Mouse (Mus musculus): Measurements from ENCODE around the gene Ift22. TPM values are rescaled to one million over a fixed set of nuclear protein-coding genes. Genes with fewer than 3 reads are reported as not detected.
"Not testable (repeated sequence)": the region's sequence is repeated elsewhere in the genome, so short reads cannot be mapped to it uniquely, and the experiment has no call there.

Gene Ift22
- polyA plus RNA-seq, 1 experiment from 2014 or later: 73.2 TPM

- in situ Hi-C loops (cut with MboI; ENCODE audit: low pct_unique_long_range_greater_than_20kb): no loop called here
- POLR2A ChIA-PET: no interaction called here
- CTCF ChIA-PET: interaction anchor here (1.6 kb wide), 1 partner anchor 9 kb away, joined by 4 read pairs; no protein-coding TSS in a partner anchor
- no peak for TF ChIP-seq CTCF (IDR thresholded peaks at IDR 0.05)
- no peak for ATAC-seq
- no peaks in the 10 kb centered on the region for H3K27me3 ChIP-seq
- no peak for DNase-seq (ENCODE audit: low read depth, low spot score)
Observed at GRCm38 (mm10) chr5:136932956-136933355, 25.0 kb downstream of the Ift22 start.

GRCm38 (mm10) chr5:136933930-136934329 lies 26.0 kb downstream of the Ift22 start:
- no peaks in the 10 kb centered on the region for H3K27me3 ChIP-seq
- ATAC-seq (no peak), DNase-seq (ENCODE audit: low read depth, low spot score) (no peak)
- in situ Hi-C loops (cut with MboI; ENCODE audit: low pct_unique_long_range_greater_than_20kb): no loop called here
- no peak for TF ChIP-seq CTCF (IDR thresholded peaks at IDR 0.05)
- CTCF ChIA-PET: interaction anchor here (1.6 kb wide), 1 partner anchor 8 kb away, joined by 4 read pairs; no protein-coding TSS in a partner anchor
- POLR2A ChIA-PET: interaction anchor here (1.1 kb wide), 1 partner anchor 14 kb away, joined by 4 read pairs; no protein-coding TSS in a partner anchor

- TF ChIP-seq CTCF (IDR thresholded peaks at IDR 0.05): peak; percentile 77
- CTCF ChIA-PET: interaction anchor here (0.6 to 2.4 kb wide), 5 partner anchors 14 to 42 kb away, joined by 4 to 13 read pairs (median 6); partner anchors contain the start of gene Fis1
- DNase-seq (ENCODE audit: low read depth, low spot score) (no peak), ATAC-seq (no peak)
- no peaks in the 10 kb centered on the region for H3K27me3 ChIP-seq
- POLR2A ChIA-PET: no interaction called here
- in situ Hi-C loops (cut with MboI; ENCODE audit: low pct_unique_long_range_greater_than_20kb): no loop called here
Observed at GRCm38 (mm10) chr5:136935905-136936695, 28.1 kb downstream of the Ift22 start.

- ChIA-PET CTCF (interaction anchor here (1.3 to 2.4 kb wide), 3 partner anchors 14 to 26 kb away, joined by 4 to 13 read pairs (median 6); partner anchors contain the start of gene Fis1), POLR2A (no interaction called here)
- ATAC-seq: no peak
- TF ChIP-seq CTCF (IDR thresholded peaks at IDR 0.05): no peak
- no peak for DNase-seq (ENCODE audit: low read depth, low spot score)
- H3K27me3 ChIP-seq: no peaks in the 10 kb centered on the region
- in situ Hi-C loops (cut with MboI; ENCODE audit: low pct_unique_long_range_greater_than_20kb): no loop called here
Observed at GRCm38 (mm10) chr5:136936750-136937149, 28.8 kb downstream of the Ift22 start.

- ChIA-PET POLR2A (no interaction called here), CTCF (interaction anchor here (2.4 kb wide), 1 partner anchor 15 kb away, joined by 13 read pairs; the partner anchor contains the start of gene Fis1)
- in situ Hi-C loops (cut with MboI; ENCODE audit: low pct_unique_long_range_greater_than_20kb): no loop called here
- ATAC-seq (no peak), DNase-seq (ENCODE audit: low read depth, low spot score) (no peak)
- no peak for TF ChIP-seq CTCF (IDR thresholded peaks at IDR 0.05)
- H3K27me3 ChIP-seq: no peaks in the 10 kb centered on the region
Observed at GRCm38 (mm10) chr5:136937621-136938020, 29.7 kb downstream of the Ift22 start.

GRCm38 (mm10) chr5:136939284-136939683 lies 31.3 kb downstream of the Ift22 start:
- no peak for ATAC-seq
- in situ Hi-C loops (cut with MboI; ENCODE audit: low pct_unique_long_range_greater_than_20kb): no loop called here
- no peaks in the 10 kb centered on the region for H3K27me3 ChIP-seq
- ChIA-PET POLR2A (no interaction called here), CTCF (no interaction called here)
- TF ChIP-seq CTCF (IDR thresholded peaks at IDR 0.05): peak; percentile 60
- no peak for DNase-seq (ENCODE audit: low read depth, low spot score)

GRCm38 (mm10) chr5:136940029-136940428 lies 32.1 kb downstream of the Ift22 start:
- POLR2A ChIA-PET; CTCF ChIA-PET; in situ Hi-C loops (cut with MboI; ENCODE audit: low pct_unique_long_range_greater_than_20kb); H3K27me3 ChIP-seq; DNase-seq (ENCODE audit: low read depth, low spot score); ATAC-seq: not testable (repeated sequence)

- CTCF ChIA-PET: no interaction called here
- H3K27me3 ChIP-seq: no peaks in the 10 kb centered on the region
- DNase-seq (ENCODE audit: low read depth, low spot score) (no peak), ATAC-seq (no peak)
- POLR2A ChIA-PET: no interaction called here
- in situ Hi-C loops (cut with MboI; ENCODE audit: low pct_unique_long_range_greater_than_20kb): no loop called here
- no peak for TF ChIP-seq CTCF (IDR thresholded peaks at IDR 0.05)
Observed at GRCm38 (mm10) chr5:136940845-136941560, 33.1 kb downstream of the Ift22 start.

GRCm38 (mm10) chr5:136942781-136943180 lies 34.8 kb downstream of the Ift22 start:
- DNase-seq (ENCODE audit: low read depth, low spot score) (no peak), ATAC-seq (no peak)
- POLR2A ChIA-PET: interaction anchor here (0.7 to 1.0 kb wide), 2 partner anchors 11 to 63 kb away, joined by 3 to 5 read pairs; no protein-coding TSS in a partner anchor
- CTCF ChIA-PET: interaction anchor here (1.0 to 1.1 kb wide), 2 partner anchors 8 to 10 kb away, joined by 4 to 5 read pairs; no protein-coding TSS in a partner anchor
- no peaks in the 10 kb centered on the region for H3K27me3 ChIP-seq
- in situ Hi-C loops (cut with MboI; ENCODE audit: low pct_unique_long_range_greater_than_20kb): no loop called here
- TF ChIP-seq CTCF (IDR thresholded peaks at IDR 0.05): no peak

- no peak for TF ChIP-seq CTCF (IDR thresholded peaks at IDR 0.05)
- no peak for DNase-seq (ENCODE audit: low read depth, low spot score)
- ChIA-PET POLR2A (no interaction called here), CTCF (no interaction called here)
- in situ Hi-C loops (cut with MboI; ENCODE audit: low pct_unique_long_range_greater_than_20kb): no loop called here
- no peak for ATAC-seq
- no peaks in the 10 kb centered on the region for H3K27me3 ChIP-seq
Observed at GRCm38 (mm10) chr5:136943382-136943781, 35.4 kb downstream of the Ift22 start.

- CTCF ChIA-PET: no interaction called here
- DNase-seq (ENCODE audit: low read depth, low spot score) (no peak), ATAC-seq (no peak)
- in situ Hi-C loops (cut with MboI; ENCODE audit: low pct_unique_long_range_greater_than_20kb): no loop called here
- no peaks in the 10 kb centered on the region for H3K27me3 ChIP-seq
- TF ChIP-seq CTCF (IDR thresholded peaks at IDR 0.05): no peak
- POLR2A ChIA-PET: interaction anchor here (1.0 kb wide), 1 partner anchor 18 kb away, joined by 4 read pairs; no protein-coding TSS in a partner anchor
Observed at GRCm38 (mm10) chr5:136945084-136945483, 37.1 kb downstream of the Ift22 start.
